Mouse (Mus musculus): ENCODE data around the gene Snrnp40. TPM values are rescaled to one million over a fixed set of nuclear protein-coding genes. Genes with fewer than 3 reads are reported as not detected.

The Snrnp40 gene
- polyA plus RNA-seq, 1 experiment from 2014 or later = 155 TPM

DNA sequence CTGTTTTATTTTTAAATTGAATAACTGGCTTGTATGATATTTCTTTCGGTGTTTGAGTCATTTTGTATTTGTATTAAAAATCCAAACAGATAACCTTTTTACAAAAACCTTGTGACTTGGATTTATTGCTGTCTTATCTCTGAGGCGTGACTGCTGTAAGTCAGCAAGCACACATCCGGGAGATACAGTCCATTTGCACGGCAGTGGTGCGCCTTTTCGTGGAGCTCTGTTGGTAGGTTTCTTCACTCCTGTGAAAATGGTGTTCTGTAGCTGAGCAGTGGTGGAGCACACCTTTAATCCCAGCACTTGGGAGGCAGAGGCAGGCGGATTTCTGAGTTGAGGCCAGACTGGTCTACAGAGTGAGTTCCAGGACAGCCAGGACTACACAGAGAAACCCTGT lies 30.0 kb downstream of the Snrnp40 start:
- H3K4me3 ChIP-seq (ENCODE audit: low read depth, low read length) = no peak overlapping the region
- no peak overlapping the region for H3K27ac ChIP-seq (ENCODE audit: low read depth)
- no peaks in the 10 kb centered on the region for H3K27me3 ChIP-seq (replicated peaks; ENCODE audit: control insufficient read depth, insufficient read depth, low read length)
- H3K4me2 ChIP-seq (ENCODE audit: low read length) = no peak overlapping the region
- H3K9ac ChIP-seq (ENCODE audit: low read length) = no peak overlapping the region
- no peaks in the 10 kb centered on the region for H3K9me3 ChIP-seq (ENCODE audit: control insufficient read depth, low read length)
- ATAC-seq (replicated peaks; ENCODE audit: low FRiP score, low TSS enrichment, low read depth) (no peak), DNase-seq (ENCODE audit: low spot score) (no peak)
- H3K4me1 ChIP-seq (replicated peaks; ENCODE audit: control insufficient read depth, insufficient read depth, low read length) = no peaks in the 10 kb centered on the region
- peaks cover 59% of the 10 kb centered on the region for H3K36me3 ChIP-seq (ENCODE audit: control insufficient read depth, insufficient read depth, low read length)
- WGBS = 72% methylated on average over 7 of the region's 7 CpGs

DNA sequence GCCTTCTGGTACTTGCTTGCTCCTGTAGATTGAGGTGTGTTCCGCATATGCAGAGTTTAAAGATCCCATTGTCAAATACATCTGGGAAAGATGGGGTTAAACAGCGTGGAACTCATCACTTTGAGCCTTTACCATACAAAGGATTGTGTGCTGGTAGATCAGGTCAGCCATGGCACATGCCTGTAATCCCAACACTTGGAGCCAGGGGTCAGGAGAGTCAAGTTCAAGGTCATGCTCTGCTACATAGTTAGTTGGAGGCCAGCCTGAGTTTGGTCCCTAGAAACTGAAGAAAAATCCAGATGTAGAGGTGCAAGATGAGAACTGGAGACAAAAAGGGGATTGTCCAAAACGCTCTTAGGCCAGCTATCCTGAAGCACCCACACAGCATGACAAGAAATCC lies 31.3 kb downstream of the Snrnp40 start:
- Histone ChIP-seq H3K27ac (ENCODE audit: low read depth) (no peak overlapping the region), H3K27me3 (replicated peaks; ENCODE audit: control insufficient read depth, insufficient read depth, low read length) (no peaks in the 10 kb centered on the region), H3K9me3 (ENCODE audit: control insufficient read depth, low read length) (no peaks in the 10 kb centered on the region), H3K4me3 (ENCODE audit: low read depth, low read length) (no peak overlapping the region), H3K36me3 (ENCODE audit: control insufficient read depth, insufficient read depth, low read length) (peaks cover 46% of the 10 kb centered on the region), H3K4me2 (ENCODE audit: low read length) (no peak overlapping the region), H3K4me1 (replicated peaks; ENCODE audit: control insufficient read depth, insufficient read depth, low read length) (no peaks in the 10 kb centered on the region), H3K9ac (ENCODE audit: low read length) (no peak overlapping the region)
- WGBS = 72% methylated on average over 3 of the region's 3 CpGs
- no peak for DNase-seq (ENCODE audit: low spot score)
- no peak for ATAC-seq (replicated peaks; ENCODE audit: low FRiP score, low TSS enrichment, low read depth)

Other genes starting within 250 kb of the Snrnp40 start
- 0.15 TPM in 1 of 2 replicates, not detected in the other for gene Hcrtr1, start 220.8 kb upstream of the Snrnp40 start, polyA plus RNA-seq (2014; fragmentation: Nextera tagmentation; extraction: Ambion mirVana)
- 27.0 and 39.6 TPM in 2 replicates for gene Tinagl1, start 185.0 kb upstream of the Snrnp40 start, polyA plus RNA-seq (2014; fragmentation: Nextera tagmentation; extraction: Ambion mirVana)
- gene Gm853, start 137.7 kb upstream of the Snrnp40 start, polyA plus RNA-seq (2014; fragmentation: Nextera tagmentation; extraction: Ambion mirVana) = not detected in 2 replicates
- 24.1 and 25.3 TPM in 2 replicates for gene Serinc2, start 80.9 kb upstream of the Snrnp40 start, polyA plus RNA-seq (2014; fragmentation: Nextera tagmentation; extraction: Ambion mirVana)
- gene Fabp3, start 51.5 kb upstream of the Snrnp40 start, polyA plus RNA-seq (2014; fragmentation: Nextera tagmentation; extraction: Ambion mirVana) = 5.5 and 6.6 TPM in 2 replicates
- gene Gm10570, start 51.5 kb upstream of the Snrnp40 start, polyA plus RNA-seq (2014; fragmentation: Nextera tagmentation; extraction: Ambion mirVana) = not detected in 2 replicates
- gene Zcchc17, start 189 bp upstream of the Snrnp40 start, polyA plus RNA-seq (2014; fragmentation: Nextera tagmentation; extraction: Ambion mirVana) = 62.9 and 68.7 TPM in 2 replicates
- gene Nkain1, start 214.0 kb downstream of the Snrnp40 start, polyA plus RNA-seq (2014; fragmentation: Nextera tagmentation; extraction: Ambion mirVana) = 2.5 and 3.1 TPM in 2 replicates